Mouse (Mus musculus): Measurements from ENCODE around the gene Gm8005. TPM values are rescaled to one million over a fixed set of nuclear protein-coding genes. Genes with fewer than 3 reads are reported as not detected.

The Gm8005 gene
- polyA plus RNA-seq (2017; shearing (Covaris generic)), result not detected

DNA sequence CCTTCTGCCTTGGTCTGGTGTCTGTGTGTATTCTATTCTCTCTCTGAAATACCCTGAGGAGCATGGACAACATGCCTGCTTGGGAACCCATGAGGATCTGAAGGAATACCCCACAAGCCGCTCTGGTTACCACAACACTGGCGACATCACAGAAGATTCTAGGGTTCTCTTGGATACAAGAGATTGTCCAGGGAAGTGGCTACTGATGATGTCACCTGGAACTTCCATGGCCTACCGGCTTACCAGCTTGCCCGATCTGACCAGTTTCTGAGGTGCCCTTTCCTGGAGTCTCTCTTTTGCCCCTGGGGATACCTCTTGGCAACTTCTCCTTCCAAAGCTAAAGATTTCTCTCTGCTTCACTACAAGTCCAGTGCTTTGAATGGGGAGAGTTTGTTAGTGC, at the start of gene Gm8005:
Gm8005 (minus strand) TSS at position 101 of the 400 bp plus-strand sequence.

DNA sequence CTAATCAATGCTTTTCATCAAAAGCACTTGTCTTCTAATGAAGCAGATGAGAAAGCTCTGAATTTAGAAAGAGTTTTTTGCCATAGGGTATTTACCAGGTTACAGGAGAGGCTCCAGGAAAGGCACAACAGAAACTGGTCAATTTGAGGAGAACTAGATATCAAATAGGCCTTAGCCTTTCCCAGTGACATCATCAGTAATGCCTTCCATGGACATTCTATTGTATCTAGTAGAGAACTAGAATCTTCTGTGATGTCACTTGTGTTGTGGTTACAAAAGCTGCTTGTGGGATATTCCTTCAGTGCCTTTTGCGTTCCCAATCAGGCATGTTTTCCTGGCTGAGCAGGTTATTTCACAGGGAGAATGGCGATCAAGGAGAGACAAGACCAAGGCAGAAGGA, 24.1 kb upstream of the Gm8005 start, which contains the start of gene Gm8011:
Gm8011 (plus strand) TSS at position 301 of the 400 bp plus-strand sequence.

Other genes with a start within 250 kb of the Gm8005 start
- gene Gm3573, start 248.9 kb downstream of the Gm8005 start, polyA plus RNA-seq (2017; shearing (Covaris generic)), result not detected
- not detected for gene Gm17026, start 179.6 kb downstream of the Gm8005 start, polyA plus RNA-seq (2017; shearing (Covaris generic))
- not detected for gene Gm9611, start 142.3 kb downstream of the Gm8005 start, polyA plus RNA-seq (2017; shearing (Covaris generic))
- gene Gm7995, start 129.5 kb downstream of the Gm8005 start, polyA plus RNA-seq (2017; shearing (Covaris generic)), result not detected
- not detected for gene Gm8011, start 24.2 kb upstream of the Gm8005 start, polyA plus RNA-seq (2017; shearing (Covaris generic))
- gene Gm8020, start 62.7 kb upstream of the Gm8005 start, polyA plus RNA-seq (2017; shearing (Covaris generic)), result not detected
- gene Gm8024, start 84.6 kb upstream of the Gm8005 start, polyA plus RNA-seq (2017; shearing (Covaris generic)), result not detected
- gene Gm17124, start 160.2 kb upstream of the Gm8005 start, polyA plus RNA-seq (2017; shearing (Covaris generic)), result not detected
- gene Gm3633, start 202.2 kb upstream of the Gm8005 start, polyA plus RNA-seq (2017; shearing (Covaris generic)), result not detected
- not detected for gene Gm10378, start 216.3 kb upstream of the Gm8005 start, polyA plus RNA-seq (2017; shearing (Covaris generic))